Mouse (Mus musculus) heart, adult 9 months (tissue): ENCODE results near the gene Hist1h2aa.

Experiments used
- DNase-seq, 2 experiments: peaks; one replicate each; pipeline ENCODE4 v3.0.0; 2022; ENCODE audit warnings: low spot score in 2 of 2

Hist1h2aa gene

DNA sequence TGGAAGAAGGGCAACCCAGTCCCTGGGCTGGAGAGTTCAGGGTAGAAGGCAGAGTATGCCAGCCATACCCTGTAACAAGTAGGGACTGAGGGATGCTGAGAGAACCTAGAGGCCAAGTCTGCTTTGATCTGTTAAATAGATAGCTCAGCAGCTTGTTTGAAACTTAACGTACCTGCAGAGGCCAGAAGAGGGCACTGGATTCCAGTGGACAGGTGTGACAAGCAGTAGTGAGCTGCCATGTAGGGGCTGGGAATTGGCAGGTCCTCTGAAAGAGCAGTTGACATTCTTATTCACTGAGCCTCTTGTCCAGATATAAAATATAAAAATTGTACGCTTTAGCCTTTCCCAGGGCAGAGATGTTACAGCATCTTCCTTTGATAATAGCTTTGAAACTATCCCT lies 8.6 kb downstream of the Hist1h2aa start:
- DNase-seq, result no peak

DNA sequence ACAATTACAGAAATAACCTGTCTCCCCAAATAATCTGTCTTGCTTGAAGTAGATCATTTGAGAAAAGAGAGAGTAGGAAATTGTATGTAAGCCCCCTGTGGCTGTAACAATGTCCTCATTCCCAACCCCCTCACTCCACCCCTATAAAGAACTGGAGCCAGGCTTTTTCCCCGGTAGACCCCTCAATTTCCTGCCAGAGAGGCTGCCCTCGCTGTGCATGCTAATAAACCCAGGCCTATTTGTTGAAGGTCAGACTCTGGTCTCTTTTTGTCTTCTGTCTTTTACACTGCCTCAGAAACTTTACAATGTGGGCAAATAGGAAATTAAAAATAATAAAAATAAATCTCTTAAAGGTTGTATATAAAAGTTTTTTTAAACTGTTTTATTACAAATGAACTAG lies 12.0 kb downstream of the Hist1h2aa start:
- no peak for DNase-seq

DNA sequence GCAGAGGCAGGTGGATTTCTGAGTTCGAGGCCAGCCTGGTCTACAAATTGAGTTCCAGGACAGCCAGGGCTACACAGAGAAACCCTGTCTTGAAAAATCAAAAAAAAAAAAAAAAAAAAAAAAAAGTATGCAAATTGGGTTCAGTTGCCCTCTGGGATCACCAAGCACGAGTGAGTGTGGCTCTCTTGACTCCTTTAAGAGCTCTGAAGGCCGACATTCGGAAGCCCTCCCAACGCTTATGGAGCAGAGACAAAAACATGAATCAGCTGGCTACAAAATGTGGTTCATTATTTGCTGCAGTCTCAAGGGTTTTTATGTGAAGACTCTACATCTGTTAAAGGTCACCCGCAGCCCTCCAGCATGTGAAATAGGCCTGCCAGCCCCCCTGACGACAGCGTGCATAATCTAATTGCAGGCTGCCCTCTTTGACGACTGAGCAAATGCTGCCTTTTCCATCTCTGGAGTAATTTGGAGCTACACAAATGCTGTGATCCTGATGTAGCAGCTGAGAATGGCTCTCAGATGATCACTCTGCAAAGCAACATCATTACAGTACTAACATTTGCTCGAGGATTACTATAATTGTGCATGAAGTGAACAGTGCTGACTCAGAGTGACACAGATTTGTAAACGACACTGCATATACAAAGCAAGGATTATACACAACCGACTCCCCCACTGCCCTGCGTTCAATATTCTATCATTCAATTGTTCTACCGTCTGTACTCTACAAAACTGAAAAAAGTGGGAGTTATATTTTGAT lies 15.4 kb downstream of the Hist1h2aa start:
- peak in 1 of 2 experiments; percentile 37 for DNase-seq

DNA sequence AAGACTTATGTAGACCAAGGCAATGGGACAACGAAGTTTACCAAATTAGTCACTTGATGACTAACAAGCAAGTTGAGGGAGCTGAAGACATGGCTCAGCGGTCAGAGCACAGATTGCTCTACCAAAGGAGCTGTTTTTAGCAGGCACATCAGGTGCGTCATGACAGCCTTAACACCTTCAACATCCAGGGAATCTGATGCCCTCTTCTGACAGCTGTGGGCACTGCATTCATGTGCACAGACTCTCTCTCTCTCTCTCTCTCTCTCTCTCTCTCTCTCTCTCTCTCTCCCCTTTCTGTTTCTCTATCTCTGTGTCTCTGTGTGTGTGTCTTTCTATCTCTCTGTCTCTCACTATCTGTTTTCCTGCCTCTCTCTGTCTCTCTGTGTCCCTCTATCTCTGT lies 16.7 kb downstream of the Hist1h2aa start:
- no peak for DNase-seq

DNA sequence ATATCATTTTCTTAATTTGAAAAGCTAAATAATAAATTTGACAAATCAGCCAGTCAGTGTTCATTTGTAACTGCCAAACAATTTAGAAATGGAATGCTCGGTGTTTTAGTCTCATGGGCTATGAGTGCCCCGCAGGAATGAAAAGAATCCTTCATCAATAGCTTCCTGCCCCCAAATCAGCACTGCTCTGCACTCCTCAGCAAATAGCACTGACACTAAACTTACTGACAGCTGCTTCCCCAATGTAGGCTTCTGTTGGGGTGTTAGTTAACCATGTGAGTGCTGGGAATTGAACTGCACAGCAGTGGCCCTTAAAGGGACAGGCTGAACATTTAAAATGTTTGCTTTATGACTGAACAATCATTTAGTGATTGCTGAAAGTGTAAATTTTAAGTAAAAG lies 25.5 kb downstream of the Hist1h2aa start:
- no peak for DNase-seq

DNA sequence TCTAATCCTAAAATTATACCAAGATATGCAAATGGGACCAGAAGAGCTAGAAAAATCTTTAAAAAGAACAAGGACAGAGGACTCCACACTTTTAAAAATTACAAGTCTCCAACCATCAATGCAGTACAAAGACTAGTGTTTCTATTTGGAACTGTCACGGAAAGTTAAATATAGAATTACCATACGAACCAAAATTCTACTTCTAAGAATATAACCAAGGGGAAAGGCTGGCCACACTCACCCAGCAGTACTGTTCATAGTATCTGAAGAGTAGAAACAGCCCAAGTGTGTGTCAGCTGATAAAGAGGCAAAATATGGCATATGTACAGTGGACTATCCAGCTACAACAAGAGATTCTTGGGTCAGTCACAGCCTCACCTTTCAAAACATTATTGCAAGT lies 30.6 kb downstream of the Hist1h2aa start:
- no peak for DNase-seq

DNA sequence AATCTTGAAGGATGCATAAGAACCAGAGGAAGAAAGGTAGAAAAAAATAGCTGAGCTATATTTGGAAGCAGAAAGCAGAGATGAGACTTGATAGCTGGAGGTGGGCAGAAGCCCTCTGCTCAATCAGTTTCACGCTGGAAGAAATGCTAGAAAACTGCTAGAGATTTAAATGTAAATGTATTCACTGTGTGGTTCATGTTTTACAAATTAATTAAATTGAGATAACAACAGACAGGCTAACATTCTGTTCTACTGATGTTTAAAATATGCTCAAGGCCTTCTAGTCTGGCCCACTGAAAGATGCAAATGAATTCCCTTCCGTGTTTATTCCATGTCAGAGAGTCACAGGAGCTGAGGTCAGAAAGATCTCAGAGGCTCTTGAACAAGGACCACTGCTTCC lies 37.6 kb downstream of the Hist1h2aa start:
- DNase-seq, result no peak

DNA sequence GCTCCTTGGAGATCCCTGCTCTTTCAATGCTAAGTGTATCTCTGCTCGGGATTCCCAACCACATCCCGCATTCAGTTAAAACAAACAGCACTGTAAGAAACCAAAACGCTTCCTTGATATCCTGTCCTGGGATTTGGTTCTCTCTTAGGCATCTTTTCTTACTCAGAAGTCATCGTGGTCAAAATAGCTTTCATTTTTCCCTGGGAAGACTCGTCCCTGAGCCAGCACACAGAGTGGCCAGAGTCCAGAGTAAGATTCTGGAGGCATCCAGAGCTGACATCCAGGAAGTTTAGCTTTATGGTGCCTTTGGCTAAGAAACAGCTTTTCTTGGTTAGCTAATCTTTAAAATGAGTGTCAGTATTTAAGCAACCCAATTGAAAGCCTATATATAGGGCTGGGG lies 38.0 kb downstream of the Hist1h2aa start:
- no peak for DNase-seq
